Mouse (Mus musculus) left cerebral cortex, adult 11 months (tissue): ENCODE results near the gene Fto.

ENCODE experiments used
- DNase-seq: peaks from one replicate; pipeline ENCODE4 v3.0.0; 2022; ENCODE audit warnings: low spot score

Fto gene

GRCm38 (mm10) chr8:91679451-91679850, 366.1 kb downstream of the Fto start:
- no peak for DNase-seq

GRCm38 (mm10) chr8:91680125-91680524, 366.8 kb downstream of the Fto start:
- no peak for DNase-seq

DNA sequence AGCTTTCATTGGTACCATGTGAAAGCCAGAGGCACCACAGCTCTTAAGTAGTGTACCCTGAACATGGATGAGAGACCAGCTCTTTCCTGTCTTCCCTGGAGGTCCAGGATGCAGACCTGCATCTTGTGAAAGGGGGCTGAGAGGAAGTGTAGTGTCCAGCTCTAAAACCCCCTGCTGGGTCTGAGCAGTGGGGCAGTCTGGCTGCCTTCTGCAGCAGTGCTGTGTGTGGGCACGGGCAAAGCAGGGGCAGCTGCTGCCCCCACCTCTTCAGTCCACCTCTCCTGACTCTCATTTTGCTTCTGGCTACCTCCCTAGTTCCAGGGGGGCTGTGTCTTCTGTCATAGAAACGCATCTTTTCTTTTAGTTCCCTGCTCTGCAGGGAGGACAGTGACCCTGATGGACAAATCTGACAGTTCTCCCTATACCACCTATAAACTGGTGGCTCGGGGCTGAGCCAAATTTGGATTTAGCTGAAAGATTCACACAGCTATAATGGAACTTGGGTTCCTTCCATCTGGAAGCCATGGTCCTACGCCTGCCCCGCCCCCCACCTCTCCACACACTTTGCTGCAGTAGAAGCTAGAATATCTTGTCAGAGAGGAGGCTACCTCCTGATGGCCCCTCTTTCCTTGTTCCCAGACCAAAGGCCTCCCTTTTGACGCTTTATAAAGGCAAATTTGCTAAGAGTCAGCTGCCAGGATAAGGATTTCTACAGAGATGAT, 371.4 kb downstream of the Fto start:
- DNase-seq, result no peak

DNA sequence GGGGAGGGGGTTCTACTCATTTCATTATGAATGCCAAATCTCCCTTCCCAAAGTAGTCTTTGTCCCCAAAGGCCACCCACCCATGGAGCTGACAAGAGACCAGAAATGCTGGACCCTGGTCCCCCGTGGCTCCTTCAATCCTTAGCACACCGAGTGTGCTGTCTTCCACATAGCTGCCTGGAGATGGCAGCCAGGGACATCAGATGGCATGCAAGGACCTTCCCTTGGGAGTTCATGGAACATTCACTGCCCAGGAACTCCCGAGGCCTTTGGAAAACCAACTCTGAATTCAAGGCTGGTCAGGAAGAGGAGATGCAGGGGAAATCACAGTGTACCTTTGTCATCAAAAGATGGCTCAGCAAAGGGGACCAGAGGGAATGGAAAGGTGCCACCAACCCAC, 372.1 kb downstream of the Fto start:
- DNase-seq, result no peak

- no peak for DNase-seq
These were observed 378.9 kb downstream of the Fto start for GRCm38 (mm10) chr8:91692056-91692721.

DNA sequence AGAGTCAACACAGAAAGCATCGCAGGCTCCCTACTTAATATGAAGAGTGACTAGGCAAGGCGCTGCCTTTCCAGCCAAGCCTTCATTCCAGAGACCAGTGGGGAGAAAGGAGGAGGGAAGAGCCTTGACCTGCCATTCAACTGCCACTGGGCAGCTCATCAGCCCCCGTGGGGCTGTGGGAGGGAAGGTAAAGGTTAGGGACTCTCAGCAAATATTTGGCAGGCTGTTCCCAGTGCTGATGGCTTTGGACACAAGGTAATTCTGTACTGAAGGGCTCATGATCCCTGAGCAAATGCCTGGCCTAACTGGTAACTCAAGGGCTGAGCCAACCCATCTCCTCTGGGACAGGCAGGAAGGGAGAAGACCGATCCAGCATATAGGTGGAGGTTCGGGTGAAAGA, 393.2 kb downstream of the Fto start:
- no peak for DNase-seq

DNA sequence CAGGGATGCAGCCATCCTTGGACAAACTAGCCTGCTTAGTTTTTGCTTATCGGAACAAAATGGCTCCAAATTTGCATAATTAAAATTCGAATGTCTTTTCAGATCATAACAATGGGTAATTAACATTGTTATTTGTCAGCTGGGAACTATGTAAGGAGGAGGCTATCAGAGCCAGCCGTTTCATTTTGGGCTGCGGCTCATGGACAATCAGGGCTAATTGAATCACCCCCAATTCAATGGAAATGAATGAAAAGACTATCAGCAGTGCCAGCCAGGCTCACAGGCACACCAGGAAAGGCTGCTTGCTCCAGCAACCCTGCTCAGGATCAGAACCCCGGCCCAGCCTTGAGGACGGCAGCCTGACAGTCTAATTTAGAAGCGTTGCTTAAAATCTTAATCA, 395.3 kb downstream of the Fto start:
- no peak for DNase-seq

GRCm38 (mm10) chr8:91709768-91710167, 396.4 kb downstream of the Fto start:
- no peak for DNase-seq

GRCm38 (mm10) chr8:91711202-91711601, 397.9 kb downstream of the Fto start:
- no peak for DNase-seq

DNA sequence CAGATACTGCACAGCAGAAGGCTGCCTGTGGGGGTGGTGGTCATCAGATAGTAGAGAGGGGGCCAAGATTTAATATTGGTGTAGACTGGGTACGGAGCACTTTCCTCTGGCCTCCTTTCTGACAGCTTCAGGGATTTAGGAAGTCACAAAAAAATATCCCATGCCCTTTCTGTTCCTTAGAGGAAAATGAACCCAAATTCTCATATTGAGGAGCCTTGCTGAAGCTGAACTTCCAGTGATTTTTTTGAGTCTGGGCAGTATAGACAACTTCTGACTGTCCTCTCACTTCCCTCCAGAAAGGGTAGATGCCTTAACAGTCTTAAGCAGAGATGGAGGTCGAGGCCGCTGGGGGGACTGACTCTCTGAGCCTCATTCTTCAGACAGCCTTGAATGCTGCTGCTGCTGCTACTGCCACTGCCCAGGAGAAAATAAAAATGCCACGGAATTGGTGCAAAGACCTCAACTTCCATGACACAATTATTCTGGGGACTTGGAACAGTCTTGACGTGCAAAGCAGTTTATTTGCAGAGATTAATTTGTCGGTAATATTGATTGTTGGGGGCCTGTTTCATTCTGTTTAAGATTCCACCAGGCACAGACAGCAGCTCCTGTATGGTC, 398.8 kb downstream of the Fto start:
- DNase-seq, result no peak

- DNase-seq, result no peak
These were observed 399.6 kb downstream of the Fto start for GRCm38 (mm10) chr8:91712731-91713569.

GRCm38 (mm10) chr8:91713677-91714312, 400.5 kb downstream of the Fto start:
- DNase-seq, result no peak

- DNase-seq, result no peak
These were observed 401.4 kb downstream of the Fto start for GRCm38 (mm10) chr8:91714733-91715132.

GRCm38 (mm10) chr8:91715387-91716085, 402.2 kb downstream of the Fto start:
- no peak for DNase-seq
